Mouse (Mus musculus): ENCODE measurements around the gene Sncg. TPM values are rescaled to one million over a fixed set of nuclear protein-coding genes. Genes with fewer than 3 reads are reported as not detected.

The Sncg gene
- total and polyA plus RNA-seq, 2 experiments, result 0.45 to 0.46 TPM

- DNase-seq (ENCODE audit: extremely low read depth, low read depth, low spot score), result no peak
- Histone ChIP-seq H3K27me3 (ENCODE audit: control insufficient read depth, insufficient read depth, low read length) (no peaks in the 10 kb centered on the region), H3K36me3 (ENCODE audit: control insufficient read depth, insufficient read depth, low read length) (no peaks in the 10 kb centered on the region), H3K4me3 (ENCODE audit: insufficient read depth, low read depth, low read length) (no peak overlapping the region), H3K27ac (replicated peaks; ENCODE audit: insufficient read depth, low read depth, low read length) (peak overlapping the region; percentile 87), H3K79me2 (ENCODE audit: control insufficient read depth, insufficient read depth, low read length) (no peaks in the 10 kb centered on the region), H3K9ac (ENCODE audit: low read depth, low read length) (peak overlapping the region; percentile 46), H3K4me1 (ENCODE audit: control insufficient read depth, insufficient read depth, low read length) (peaks cover 62% of the 10 kb centered on the region)
- TF ChIP-seq CTCF (IDR thresholded peaks at IDR 0.05; ENCODE audit: low read depth, low read length), result no peak
- TF ChIP-seq POLR2A (IDR thresholded peaks at IDR 0.05; ENCODE audit: extremely low read depth, insufficient read depth, low read length), result no peak
- 92% methylated on average over 3 of the region's 3 CpGs for WGBS
These were observed 21.3 kb downstream of the Sncg start for GRCm38 (mm10) chr14:34353326-34353725.

- DNase-seq (ENCODE audit: extremely low read depth, low read depth, low spot score), result no peak
- Histone ChIP-seq H3K27ac (replicated peaks; ENCODE audit: insufficient read depth, low read depth, low read length) (peak overlapping the region; percentile 43), H3K9ac (ENCODE audit: low read depth, low read length) (no peak overlapping the region), H3K27me3 (ENCODE audit: control insufficient read depth, insufficient read depth, low read length) (no peaks in the 10 kb centered on the region), H3K36me3 (ENCODE audit: control insufficient read depth, insufficient read depth, low read length) (no peaks in the 10 kb centered on the region), H3K4me1 (ENCODE audit: control insufficient read depth, insufficient read depth, low read length) (peaks cover 66% of the 10 kb centered on the region), H3K79me2 (ENCODE audit: control insufficient read depth, insufficient read depth, low read length) (no peaks in the 10 kb centered on the region), H3K4me3 (ENCODE audit: insufficient read depth, low read depth, low read length) (no peak overlapping the region)
- TF ChIP-seq POLR2A (IDR thresholded peaks at IDR 0.05; ENCODE audit: extremely low read depth, insufficient read depth, low read length), result no peak
- TF ChIP-seq CTCF (IDR thresholded peaks at IDR 0.05; ENCODE audit: low read depth, low read length), result no peak
- 36% methylated on average over 6 of the region's 6 CpGs for WGBS
These were observed 22.1 kb downstream of the Sncg start for GRCm38 (mm10) chr14:34352523-34352922.

- H3K4me3 ChIP-seq (ENCODE audit: insufficient read depth, low read depth, low read length), result no peak overlapping the region
- H3K9ac ChIP-seq (ENCODE audit: low read depth, low read length), result no peak overlapping the region
- H3K27me3 ChIP-seq (ENCODE audit: control insufficient read depth, insufficient read depth, low read length), result no peaks in the 10 kb centered on the region
- peaks cover 64% of the 10 kb centered on the region for H3K4me1 ChIP-seq (ENCODE audit: control insufficient read depth, insufficient read depth, low read length)
- TF ChIP-seq POLR2A (IDR thresholded peaks at IDR 0.05; ENCODE audit: extremely low read depth, insufficient read depth, low read length), result no peak
- no peak for TF ChIP-seq CTCF (IDR thresholded peaks at IDR 0.05; ENCODE audit: low read depth, low read length)
- no peaks in the 10 kb centered on the region for H3K36me3 ChIP-seq (ENCODE audit: control insufficient read depth, insufficient read depth, low read length)
- no peaks in the 10 kb centered on the region for H3K79me2 ChIP-seq (ENCODE audit: control insufficient read depth, insufficient read depth, low read length)
- DNase-seq (ENCODE audit: extremely low read depth, low read depth, low spot score), result peak; percentile 100
- peak overlapping the region; percentile 29 for H3K27ac ChIP-seq (replicated peaks; ENCODE audit: insufficient read depth, low read depth, low read length)
- 23% methylated on average over 3 of the region's 3 CpGs for WGBS
These were observed 22.9 kb downstream of the Sncg start for GRCm38 (mm10) chr14:34351660-34352059.

GRCm38 (mm10) chr14:34349007-34349406, 25.6 kb downstream of the Sncg start:
- DNase-seq (ENCODE audit: extremely low read depth, low read depth, low spot score), result peak; percentile 100
- TF ChIP-seq CTCF (IDR thresholded peaks at IDR 0.05; ENCODE audit: low read depth, low read length) (no peak), POLR2A (IDR thresholded peaks at IDR 0.05; ENCODE audit: extremely low read depth, insufficient read depth, low read length) (no peak)
- no peak overlapping the region for H3K4me3 ChIP-seq (ENCODE audit: insufficient read depth, low read depth, low read length)
- no peak overlapping the region for H3K9ac ChIP-seq (ENCODE audit: low read depth, low read length)
- H3K36me3 ChIP-seq (ENCODE audit: control insufficient read depth, insufficient read depth, low read length), result peaks cover 5% of the 10 kb centered on the region; the same call in 1 of the 2 replicates
- peaks cover 50% of the 10 kb centered on the region for H3K4me1 ChIP-seq (ENCODE audit: control insufficient read depth, insufficient read depth, low read length)
- peak overlapping the region; percentile 89 for H3K27ac ChIP-seq (replicated peaks; ENCODE audit: insufficient read depth, low read depth, low read length)
- no peaks in the 10 kb centered on the region for H3K79me2 ChIP-seq (ENCODE audit: control insufficient read depth, insufficient read depth, low read length)
- H3K27me3 ChIP-seq (ENCODE audit: control insufficient read depth, insufficient read depth, low read length), result no peaks in the 10 kb centered on the region
- 21% methylated on average over 8 of the region's 8 CpGs for WGBS

GRCm38 (mm10) chr14:34348301-34348700, 26.3 kb downstream of the Sncg start:
- TF ChIP-seq CTCF (IDR thresholded peaks at IDR 0.05; ENCODE audit: low read depth, low read length), result no peak
- TF ChIP-seq POLR2A (IDR thresholded peaks at IDR 0.05; ENCODE audit: extremely low read depth, insufficient read depth, low read length), result no peak
- H3K27ac ChIP-seq (replicated peaks; ENCODE audit: insufficient read depth, low read depth, low read length), result peak overlapping the region; percentile 89

GRCm38 (mm10) chr14:34347084-34347483, 27.5 kb downstream of the Sncg start:
- H3K27ac ChIP-seq (replicated peaks; ENCODE audit: insufficient read depth, low read depth, low read length), result peak overlapping the region; percentile 89
- H3K27me3 ChIP-seq (ENCODE audit: control insufficient read depth, insufficient read depth, low read length), result no peaks in the 10 kb centered on the region
- no peak overlapping the region for H3K4me3 ChIP-seq (ENCODE audit: insufficient read depth, low read depth, low read length)
- peaks cover 21% of the 10 kb centered on the region for H3K36me3 ChIP-seq (ENCODE audit: control insufficient read depth, insufficient read depth, low read length)
- no peaks in the 10 kb centered on the region for H3K79me2 ChIP-seq (ENCODE audit: control insufficient read depth, insufficient read depth, low read length)
- peak; percentile 61 for DNase-seq (ENCODE audit: extremely low read depth, low read depth, low spot score)
- 65% methylated on average over 5 of the region's 5 CpGs for WGBS
- H3K4me1 ChIP-seq (ENCODE audit: control insufficient read depth, insufficient read depth, low read length), result peaks cover 37% of the 10 kb centered on the region
- 0 out of 2 replicates have a peak overlapping the region, but pooled peaks have one; percentile 4 for H3K9ac ChIP-seq (ENCODE audit: low read depth, low read length)
- TF ChIP-seq POLR2A (IDR thresholded peaks at IDR 0.05; ENCODE audit: extremely low read depth, insufficient read depth, low read length) (no peak), CTCF (IDR thresholded peaks at IDR 0.05; ENCODE audit: low read depth, low read length) (no peak)

More at GRCm38 (mm10) chr14:34348301-34348700, 26.3 kb downstream of the Sncg start:
- 17% methylated on average over 7 of the region's 7 CpGs for WGBS
- Histone ChIP-seq H3K79me2 (ENCODE audit: control insufficient read depth, insufficient read depth, low read length) (no peaks in the 10 kb centered on the region), H3K9ac (ENCODE audit: low read depth, low read length) (peak overlapping the region; percentile 14), H3K36me3 (ENCODE audit: control insufficient read depth, insufficient read depth, low read length) (peaks cover 9% of the 10 kb centered on the region), H3K4me1 (ENCODE audit: control insufficient read depth, insufficient read depth, low read length) (peaks cover 43% of the 10 kb centered on the region), H3K4me3 (ENCODE audit: insufficient read depth, low read depth, low read length) (no peak overlapping the region), H3K27me3 (ENCODE audit: control insufficient read depth, insufficient read depth, low read length) (no peaks in the 10 kb centered on the region)
- peak; percentile 91 for DNase-seq (ENCODE audit: extremely low read depth, low read depth, low spot score)
